Mouse (Mus musculus): ENCODE data around the gene Cnr1. TPM values are rescaled to one million over a fixed set of nuclear protein-coding genes. Genes with fewer than 3 reads are reported as not detected.

The Cnr1 gene
- polyA plus RNA-seq, 1 experiment from 2014 or later: 0.19 TPM

- Histone ChIP-seq H3K9me3 (no peaks in the 10 kb centered on the region), H3K4me1 (no peaks in the 10 kb centered on the region), H3K4me3 (no peak overlapping the region), H3K4me2 (no peak overlapping the region), H3K9ac (no peak overlapping the region), H3K36me3 (no peaks in the 10 kb centered on the region), H3K27ac (replicated peaks) (no peak overlapping the region), H3K27me3 (replicated peaks) (no peaks in the 10 kb centered on the region)
- no peak for ATAC-seq (ENCODE audit: extremely low read depth, insufficient number of reproducible peaks, low FRiP score, low TSS enrichment)
- WGBS: 54% methylated on average over 3 of the region's 3 CpGs
These were observed 15.6 kb upstream of the Cnr1 start for GRCm38 (mm10) chr4:33908786-33909185.

- WGBS: 52% methylated on average over 5 of the region's 5 CpGs
- no peak overlapping the region for H3K9ac ChIP-seq
- no peak overlapping the region for H3K4me2 ChIP-seq
- H3K27ac ChIP-seq (replicated peaks): no peak overlapping the region
- ATAC-seq (ENCODE audit: extremely low read depth, insufficient number of reproducible peaks, low FRiP score, low TSS enrichment): no peak
- H3K9me3 ChIP-seq: no peaks in the 10 kb centered on the region
- H3K36me3 ChIP-seq: no peaks in the 10 kb centered on the region
- no peak overlapping the region for H3K4me3 ChIP-seq
- peaks cover 6% of the 10 kb centered on the region for H3K27me3 ChIP-seq (replicated peaks)
- 0 out of 2 replicates have a peak, but pooled peaks cover 5% of the 10 kb centered on the region for H3K4me1 ChIP-seq
These were observed 8.7 kb upstream of the Cnr1 start for GRCm38 (mm10) chr4:33915730-33916129.

DNA sequence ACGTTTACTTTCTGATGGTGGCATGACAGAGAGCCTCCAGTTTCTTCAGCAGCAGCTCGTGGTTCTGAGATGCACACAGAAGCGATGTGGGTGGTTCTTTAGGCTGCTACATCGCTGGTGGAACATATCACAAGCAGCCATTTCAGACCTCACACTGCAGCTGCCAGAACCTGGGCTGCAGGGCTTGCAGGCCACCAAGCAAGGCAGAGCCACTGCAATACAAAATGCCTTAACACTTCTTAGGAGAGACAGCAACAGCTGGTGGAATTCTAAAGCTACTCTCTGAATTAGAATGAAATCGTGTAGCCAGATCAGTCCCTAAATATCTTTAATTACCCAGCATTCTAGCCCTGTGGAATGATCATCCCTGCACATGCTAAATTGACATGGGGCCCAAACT is 3.6 kb upstream of the Cnr1 start:
- Histone ChIP-seq H3K4me1 (peaks cover 20% of the 10 kb centered on the region), H3K36me3 (no peaks in the 10 kb centered on the region), H3K27me3 (replicated peaks) (peaks cover 51% of the 10 kb centered on the region), H3K27ac (replicated peaks) (no peak overlapping the region), H3K9ac (no peak overlapping the region), H3K9me3 (no peaks in the 10 kb centered on the region), H3K4me3 (no peak overlapping the region), H3K4me2 (no peak overlapping the region)
- ATAC-seq (ENCODE audit: extremely low read depth, insufficient number of reproducible peaks, low FRiP score, low TSS enrichment): no peak
- 43% methylated on average over 5 of the region's 5 CpGs for WGBS

DNA sequence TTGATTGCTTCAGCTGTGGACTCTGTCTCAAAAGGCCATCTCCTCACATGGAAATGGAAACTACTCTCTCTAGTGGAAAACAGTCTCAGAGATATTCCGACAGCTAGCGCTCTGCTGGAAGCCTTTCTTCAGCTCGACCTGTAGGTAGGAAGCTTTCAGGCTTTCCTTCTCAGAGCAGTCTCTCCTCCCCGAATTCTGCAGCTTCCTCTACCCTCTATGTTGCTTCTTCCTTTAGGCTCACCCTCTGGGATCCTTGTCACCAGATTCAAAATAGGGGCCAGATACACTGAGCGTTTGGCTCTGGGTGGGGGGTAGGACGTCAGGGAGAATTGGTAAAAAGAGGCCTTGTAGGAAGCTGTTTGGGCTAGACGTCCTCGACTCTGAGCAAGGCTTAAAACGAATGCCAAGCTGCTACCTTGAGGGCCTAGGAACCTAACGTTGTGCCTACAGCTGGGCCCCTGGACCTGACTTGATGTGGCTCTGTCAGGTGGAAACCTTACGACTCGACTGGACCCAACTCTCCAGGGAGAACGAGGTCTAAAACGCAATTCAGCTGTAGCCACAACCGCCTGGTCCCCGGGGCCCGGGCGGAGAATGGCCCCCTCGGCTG is 1.1 kb upstream of the Cnr1 start:
- WGBS: 2% methylated on average over 19 of the region's 19 CpGs
- ATAC-seq (ENCODE audit: extremely low read depth, insufficient number of reproducible peaks, low FRiP score, low TSS enrichment): no peak
- H3K27me3 ChIP-seq (replicated peaks): peaks cover 66% of the 10 kb centered on the region
- peaks cover 19% of the 10 kb centered on the region for H3K4me1 ChIP-seq
- H3K9me3 ChIP-seq: no peaks in the 10 kb centered on the region
- peak overlapping the region; percentile 81 for H3K9ac ChIP-seq
- no peak overlapping the region for H3K27ac ChIP-seq (replicated peaks)
- peak overlapping the region; percentile 97 for H3K4me2 ChIP-seq
- H3K36me3 ChIP-seq: no peaks in the 10 kb centered on the region
- H3K4me3 ChIP-seq: peak overlapping the region; percentile 58

DNA sequence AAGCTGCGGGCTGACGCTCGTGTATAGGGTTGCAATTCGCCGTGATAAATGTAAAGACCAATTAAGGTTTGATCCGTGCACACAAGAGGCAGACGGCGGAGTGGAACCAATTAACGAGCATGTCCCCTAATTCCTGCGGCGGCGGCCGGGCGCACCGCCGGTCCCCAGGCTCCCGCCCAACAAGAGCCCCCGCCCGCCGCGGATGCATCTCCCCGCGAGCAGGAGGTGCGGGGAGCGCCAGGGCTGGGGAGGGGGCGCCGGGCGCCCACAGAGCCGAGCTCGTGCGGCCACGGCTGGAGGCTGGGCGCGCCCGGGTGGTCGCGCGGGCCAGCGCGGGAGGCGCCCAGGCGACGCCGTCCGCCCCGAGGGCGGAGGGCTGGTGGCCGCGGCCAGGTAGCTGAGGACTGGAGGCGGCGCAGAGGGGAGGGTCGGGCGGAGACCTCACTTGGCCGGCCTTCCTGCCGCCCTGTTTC is 596 bp upstream of the Cnr1 start:
- no peak overlapping the region; the same call in 1 of the 2 replicates for H3K27ac ChIP-seq (replicated peaks)
- peaks cover 69% of the 10 kb centered on the region for H3K27me3 ChIP-seq (replicated peaks)
- H3K9ac ChIP-seq: peak overlapping the region; percentile 81
- 2% methylated on average over 50 of the region's 55 CpGs for WGBS
- peak overlapping the region; percentile 97 for H3K4me2 ChIP-seq
- peak overlapping the region; percentile 58 for H3K4me3 ChIP-seq
- no peaks in the 10 kb centered on the region for H3K36me3 ChIP-seq
- H3K4me1 ChIP-seq: peaks cover 19% of the 10 kb centered on the region
- no peaks in the 10 kb centered on the region for H3K9me3 ChIP-seq
- peak; percentile 42; the same call in 1 of the 2 replicates for ATAC-seq (ENCODE audit: extremely low read depth, insufficient number of reproducible peaks, low FRiP score, low TSS enrichment)

DNA sequence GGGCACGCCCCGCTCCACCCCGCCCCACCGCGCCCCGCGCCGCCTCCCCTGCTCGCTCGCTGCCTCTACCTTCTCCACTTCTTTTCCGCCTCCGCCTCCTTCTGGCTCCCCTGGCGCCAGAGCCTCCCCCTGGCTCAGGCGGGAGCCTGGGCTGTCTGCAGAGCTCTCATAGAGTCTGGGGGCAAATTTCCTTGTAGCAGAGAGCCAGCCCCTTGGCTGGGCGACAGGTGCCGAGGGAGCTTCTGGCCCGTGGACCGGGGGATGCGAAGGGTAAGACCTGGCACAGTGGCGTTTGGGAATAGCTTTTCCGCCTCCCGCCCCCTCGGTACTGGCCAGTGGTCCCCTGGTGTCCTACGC is 474 bp downstream of the Cnr1 start:
- WGBS: 0% methylated on average over 20 of the region's 24 CpGs
- ATAC-seq (ENCODE audit: extremely low read depth, insufficient number of reproducible peaks, low FRiP score, low TSS enrichment): peak; percentile 37; the same call in 1 of the 2 replicates
- peak overlapping the region; percentile 97 for H3K4me2 ChIP-seq
- H3K36me3 ChIP-seq: no peaks in the 10 kb centered on the region
- H3K4me1 ChIP-seq: peaks cover 19% of the 10 kb centered on the region
- H3K27me3 ChIP-seq (replicated peaks): peaks cover 69% of the 10 kb centered on the region
- peak overlapping the region; percentile 81 for H3K9ac ChIP-seq
- H3K27ac ChIP-seq (replicated peaks): 0 out of 2 replicates have a peak overlapping the region, but pooled peaks have one; percentile 20
- H3K4me3 ChIP-seq: peak overlapping the region; percentile 58
- H3K9me3 ChIP-seq: no peaks in the 10 kb centered on the region

- WGBS: 43% methylated on average over 4 of the region's 4 CpGs
- no peak for ATAC-seq (ENCODE audit: extremely low read depth, insufficient number of reproducible peaks, low FRiP score, low TSS enrichment)
- H3K4me1 ChIP-seq: peaks cover 19% of the 10 kb centered on the region
- H3K4me3 ChIP-seq: peak overlapping the region; percentile 58
- no peak overlapping the region for H3K9ac ChIP-seq
- no peaks in the 10 kb centered on the region for H3K9me3 ChIP-seq
- H3K27ac ChIP-seq (replicated peaks): no peak overlapping the region
- peak overlapping the region; percentile 97 for H3K4me2 ChIP-seq
- H3K36me3 ChIP-seq: no peaks in the 10 kb centered on the region
- H3K27me3 ChIP-seq (replicated peaks): peaks cover 65% of the 10 kb centered on the region
These were observed 1.1 kb downstream of the Cnr1 start for GRCm38 (mm10) chr4:33925489-33925888.

- no peaks in the 10 kb centered on the region for H3K36me3 ChIP-seq
- peaks cover 19% of the 10 kb centered on the region for H3K4me1 ChIP-seq
- no peak overlapping the region for H3K27ac ChIP-seq (replicated peaks)
- ATAC-seq (ENCODE audit: extremely low read depth, insufficient number of reproducible peaks, low FRiP score, low TSS enrichment): no peak
- WGBS: 53% methylated on average over 6 of the region's 6 CpGs
- H3K4me3 ChIP-seq: no peak overlapping the region
- no peak overlapping the region for H3K4me2 ChIP-seq
- peaks cover 60% of the 10 kb centered on the region for H3K27me3 ChIP-seq (replicated peaks)
- no peaks in the 10 kb centered on the region for H3K9me3 ChIP-seq
- H3K9ac ChIP-seq: no peak overlapping the region
These were observed 1.6 kb downstream of the Cnr1 start for GRCm38 (mm10) chr4:33926010-33926409.

- Histone ChIP-seq H3K4me2 (no peak overlapping the region), H3K27ac (replicated peaks) (no peak overlapping the region)
- 80% methylated on average over 7 of the region's 7 CpGs for WGBS
These were observed 2.4 kb downstream of the Cnr1 start for GRCm38 (mm10) chr4:33926730-33927263.

GRCm38 (mm10) chr4:33927644-33928043 is 3.3 kb downstream of the Cnr1 start:
- no peak overlapping the region for H3K27ac ChIP-seq (replicated peaks)
- H3K27me3 ChIP-seq (replicated peaks): peaks cover 46% of the 10 kb centered on the region
- H3K9me3 ChIP-seq: no peaks in the 10 kb centered on the region
- H3K36me3 ChIP-seq: no peaks in the 10 kb centered on the region
- H3K9ac ChIP-seq: no peak overlapping the region
- H3K4me2 ChIP-seq: no peak overlapping the region
- WGBS: 81% methylated on average over 3 of the region's 3 CpGs
- ATAC-seq (ENCODE audit: extremely low read depth, insufficient number of reproducible peaks, low FRiP score, low TSS enrichment): no peak
- H3K4me3 ChIP-seq: no peak overlapping the region
- H3K4me1 ChIP-seq: peaks cover 19% of the 10 kb centered on the region

More at GRCm38 (mm10) chr4:33926730-33927263, 2.4 kb downstream of the Cnr1 start:
- ATAC-seq (ENCODE audit: extremely low read depth, insufficient number of reproducible peaks, low FRiP score, low TSS enrichment): no peak
- Histone ChIP-seq H3K36me3 (no peaks in the 10 kb centered on the region), H3K4me3 (no peak overlapping the region), H3K4me1 (peaks cover 19% of the 10 kb centered on the region), H3K9me3 (no peaks in the 10 kb centered on the region), H3K9ac (no peak overlapping the region), H3K27me3 (replicated peaks) (peaks cover 55% of the 10 kb centered on the region)

GRCm38 (mm10) chr4:33928450-33928849 is 4.1 kb downstream of the Cnr1 start:
- no peak overlapping the region for H3K9ac ChIP-seq
- no peaks in the 10 kb centered on the region for H3K36me3 ChIP-seq
- peaks cover 38% of the 10 kb centered on the region for H3K27me3 ChIP-seq (replicated peaks)
- H3K27ac ChIP-seq (replicated peaks): no peak overlapping the region
- H3K4me1 ChIP-seq: peaks cover 13% of the 10 kb centered on the region
- no peak overlapping the region for H3K4me3 ChIP-seq
- 52% methylated on average over 1 of the region's 1 CpGs for WGBS
- no peaks in the 10 kb centered on the region for H3K9me3 ChIP-seq
- no peak overlapping the region for H3K4me2 ChIP-seq
- ATAC-seq (ENCODE audit: extremely low read depth, insufficient number of reproducible peaks, low FRiP score, low TSS enrichment): no peak

DNA sequence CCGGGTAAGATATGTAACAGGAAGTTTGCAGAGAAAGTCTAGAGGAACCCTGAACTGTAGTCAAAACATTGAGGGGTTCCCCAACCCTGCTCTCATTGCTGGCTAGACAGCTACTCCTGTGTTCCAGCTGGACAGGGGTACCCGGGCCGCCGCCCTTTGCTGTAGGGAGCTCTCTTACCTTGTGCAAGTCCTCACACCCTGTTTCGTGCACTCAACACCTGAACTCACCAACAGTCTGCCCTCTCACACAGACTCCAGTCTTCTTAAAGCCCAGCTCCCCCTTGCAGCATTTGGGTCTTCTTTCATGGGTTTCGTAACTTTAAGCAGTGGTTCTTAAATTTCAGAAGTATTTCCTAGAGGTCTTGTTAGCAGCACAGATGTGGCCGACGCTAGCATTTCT is 7.0 kb downstream of the Cnr1 start:
- 78% methylated on average over 8 of the region's 8 CpGs for WGBS
- ATAC-seq (ENCODE audit: extremely low read depth, insufficient number of reproducible peaks, low FRiP score, low TSS enrichment): no peak
- peaks cover 16% of the 10 kb centered on the region for H3K27me3 ChIP-seq (replicated peaks)
- H3K9me3 ChIP-seq: no peaks in the 10 kb centered on the region
- H3K27ac ChIP-seq (replicated peaks): no peak overlapping the region
- no peak overlapping the region for H3K4me2 ChIP-seq
- H3K4me3 ChIP-seq: no peak overlapping the region
- H3K9ac ChIP-seq: no peak overlapping the region
- H3K36me3 ChIP-seq: no peaks in the 10 kb centered on the region
- no peaks in the 10 kb centered on the region for H3K4me1 ChIP-seq
